Mouse (Mus musculus): ENCODE measurements around the gene P4ha1. TPM values are rescaled to one million over a fixed set of nuclear protein-coding genes. Genes with fewer than 3 reads are reported as not detected.

P4ha1 gene
- polyA plus RNA-seq, 2 experiments, result 5.1 to 9.3 TPM

DNA sequence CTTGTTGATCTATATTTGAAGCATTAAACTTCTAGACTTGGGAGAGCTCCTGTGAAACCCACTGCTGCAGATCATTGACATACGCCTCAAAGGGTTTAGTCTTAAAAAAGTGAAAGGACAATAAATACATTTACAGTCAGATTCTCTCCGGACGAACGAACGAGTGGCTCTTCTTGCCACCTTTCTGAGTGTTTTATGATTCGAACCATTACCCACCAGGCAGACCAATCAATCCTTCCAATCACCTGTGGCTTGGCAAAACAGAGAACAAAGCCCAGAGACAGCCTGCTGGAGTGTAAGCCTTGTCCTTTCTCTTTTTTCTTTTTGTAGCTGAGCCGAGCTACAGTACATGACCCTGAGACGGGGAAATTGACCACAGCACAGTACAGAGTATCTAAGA is 31.9 kb downstream of the P4ha1 start:
- Histone ChIP-seq H3K27me3 (ENCODE audit: control insufficient read depth, insufficient read depth, low read length) (no peaks in the 10 kb centered on the region), H3K4me2 (ENCODE audit: low read depth) (no peak overlapping the region), H3K36me3 (replicated peaks; ENCODE audit: control insufficient read depth, insufficient read depth, low read depth) (peaks cover 28% of the 10 kb centered on the region), H3K9ac (replicated peaks) (no peak overlapping the region), H3K4me3 (ENCODE audit: insufficient read depth in 1 of 2, low read depth in 2 of 2, low read length in 2 of 2) (no peak overlapping the region), H3K9me3 (ENCODE audit: control insufficient read depth, low read length) (no peaks in the 10 kb centered on the region), H3K27ac (no peak overlapping the region), H3K4me1 (replicated peaks; ENCODE audit: control insufficient read depth in 2 of 2, insufficient read depth in 2 of 2, low read length in 1 of 2) (peaks cover 0 to 2% of the 10 kb centered on the region in 2 experiments; a peak in 3 of 4 replicates)
- 79% methylated on average over 8 of the region's 8 CpGs for WGBS (ENCODE audit: insufficient replicate concordance)
- TF ChIP-seq EP300 (IDR thresholded peaks at IDR 0.05; ENCODE audit: low read depth) (no peak), CTCF (IDR thresholded peaks at IDR 0.05; ENCODE audit: low read depth) (no peak)
- DNase-seq (ENCODE audit: low read depth in 3 of 3, low spot score in 3 of 3), result no peak
- ATAC-seq (ENCODE audit: insufficient read depth), result no peak

DNA sequence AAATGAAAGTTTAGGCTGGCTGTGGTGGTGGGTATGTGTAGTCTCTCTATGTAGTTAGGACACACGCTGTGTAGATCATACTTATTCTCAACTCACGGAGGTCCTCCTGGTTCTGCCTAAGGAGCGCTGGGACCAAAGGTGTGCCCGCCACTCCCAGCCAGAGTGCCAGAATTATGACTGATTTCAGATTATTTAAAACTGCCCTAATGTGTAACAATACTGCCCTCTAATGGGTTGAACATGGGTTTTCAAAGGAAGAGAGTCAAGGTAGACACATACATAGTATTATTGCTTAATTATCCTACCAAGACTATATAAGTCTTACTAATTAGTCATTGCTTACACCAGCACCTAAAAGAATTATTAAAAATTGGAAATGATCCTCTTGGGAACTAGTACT is 35.6 kb downstream of the P4ha1 start:
- DNase-seq (ENCODE audit: low read depth in 3 of 3, low spot score in 3 of 3), result no peak
- no peaks in the 10 kb centered on the region for H3K9me3 ChIP-seq (ENCODE audit: control insufficient read depth, low read length)
- no peak overlapping the region for H3K27ac ChIP-seq
- peaks cover 4 to 6% of the 10 kb centered on the region in 2 experiments; a peak in 3 of 4 replicates for H3K4me1 ChIP-seq (replicated peaks; ENCODE audit: control insufficient read depth in 2 of 2, insufficient read depth in 2 of 2, low read length in 1 of 2)
- no peaks in the 10 kb centered on the region for H3K27me3 ChIP-seq (ENCODE audit: control insufficient read depth, insufficient read depth, low read length)
- H3K9ac ChIP-seq (replicated peaks), result no peak overlapping the region
- TF ChIP-seq EP300 (IDR thresholded peaks at IDR 0.05; ENCODE audit: low read depth) (no peak), CTCF (IDR thresholded peaks at IDR 0.05; ENCODE audit: low read depth) (peak; percentile 50)
- no peak for ATAC-seq (ENCODE audit: insufficient read depth)
- 82% methylated on average over 4 of the region's 4 CpGs for WGBS (ENCODE audit: insufficient replicate concordance)
- H3K4me3 ChIP-seq (ENCODE audit: insufficient read depth in 1 of 2, low read depth in 2 of 2, low read length in 2 of 2), result no peak overlapping the region
- no peak overlapping the region for H3K4me2 ChIP-seq (ENCODE audit: low read depth)
- peaks cover 12% of the 10 kb centered on the region for H3K36me3 ChIP-seq (replicated peaks; ENCODE audit: control insufficient read depth, insufficient read depth, low read depth)

DNA sequence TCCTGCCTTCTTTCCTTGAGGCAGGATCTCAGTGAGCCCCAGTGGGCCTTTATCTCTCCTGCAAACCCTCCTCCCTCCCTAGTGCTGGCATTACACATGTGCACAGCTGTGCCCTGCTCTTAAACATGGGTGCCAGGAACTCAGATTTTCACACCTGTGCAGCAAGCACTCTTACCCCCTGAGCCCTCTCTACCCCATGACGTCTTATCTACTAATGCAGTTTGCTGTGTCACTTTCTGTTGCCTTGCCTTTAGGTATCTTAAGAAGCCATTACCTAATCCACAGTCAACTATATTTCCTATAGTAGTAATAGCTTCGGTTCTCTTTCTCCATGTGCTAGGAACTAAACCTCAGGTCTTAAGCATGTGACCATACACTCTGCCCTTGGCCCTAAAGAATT is 40.1 kb downstream of the P4ha1 start:
- no peak for DNase-seq (ENCODE audit: low read depth in 3 of 3, low spot score in 3 of 3)
- WGBS (ENCODE audit: insufficient replicate concordance), result 32% methylated on average over 2 of the region's 2 CpGs
- TF ChIP-seq CTCF (IDR thresholded peaks at IDR 0.05; ENCODE audit: low read depth), result no peak
- 0 out of 2 replicates have a peak, but pooled peaks have one; percentile 20 for TF ChIP-seq EP300 (IDR thresholded peaks at IDR 0.05; ENCODE audit: low read depth)
- Histone ChIP-seq H3K36me3 (replicated peaks; ENCODE audit: control insufficient read depth, insufficient read depth, low read depth) (peaks cover 7% of the 10 kb centered on the region), H3K9me3 (ENCODE audit: control insufficient read depth, low read length) (no peaks in the 10 kb centered on the region), H3K4me1 (replicated peaks; ENCODE audit: control insufficient read depth in 2 of 2, insufficient read depth in 2 of 2, low read length in 1 of 2) (peaks cover 6 to 8% of the 10 kb centered on the region in 2 experiments), H3K27ac (no peak overlapping the region), H3K4me2 (ENCODE audit: low read depth) (no peak overlapping the region), H3K27me3 (ENCODE audit: control insufficient read depth, insufficient read depth, low read length) (no peaks in the 10 kb centered on the region), H3K9ac (replicated peaks) (no peak overlapping the region), H3K4me3 (ENCODE audit: insufficient read depth in 1 of 2, low read depth in 2 of 2, low read length in 2 of 2) (no peak overlapping the region)
- ATAC-seq (ENCODE audit: insufficient read depth), result peak; percentile 31; the same call in 1 of the 2 replicates

DNA sequence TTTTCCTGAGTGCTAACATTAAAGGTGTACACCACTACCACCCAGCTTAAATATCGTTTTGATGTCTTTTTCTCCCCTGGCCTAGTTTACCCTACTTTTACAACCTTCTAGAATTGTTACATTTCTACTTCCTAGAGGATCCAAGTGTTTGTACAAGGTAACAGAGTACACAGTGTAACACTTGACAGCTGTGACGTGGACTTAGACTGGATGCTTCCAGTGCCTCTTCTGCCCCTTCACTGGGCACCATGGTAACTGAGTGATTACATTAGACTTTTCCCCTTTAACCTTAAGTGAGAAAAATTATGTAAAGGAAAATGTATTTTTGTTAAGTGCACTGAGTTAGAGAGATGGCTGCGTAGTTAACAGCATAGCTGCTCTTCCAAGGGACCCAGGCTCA is 41.5 kb downstream of the P4ha1 start:
- Histone ChIP-seq H3K27ac (no peak overlapping the region), H3K27me3 (ENCODE audit: control insufficient read depth, insufficient read depth, low read length) (no peaks in the 10 kb centered on the region), H3K36me3 (replicated peaks; ENCODE audit: control insufficient read depth, insufficient read depth, low read depth) (peaks cover 9% of the 10 kb centered on the region), H3K4me1 (replicated peaks; ENCODE audit: control insufficient read depth in 2 of 2, insufficient read depth in 2 of 2, low read length in 1 of 2) (peaks cover 6 to 8% of the 10 kb centered on the region in 2 experiments), H3K9ac (replicated peaks) (no peak overlapping the region), H3K9me3 (ENCODE audit: control insufficient read depth, low read length) (no peaks in the 10 kb centered on the region), H3K4me2 (ENCODE audit: low read depth) (no peak overlapping the region), H3K4me3 (ENCODE audit: insufficient read depth in 1 of 2, low read depth in 2 of 2, low read length in 2 of 2) (no peak overlapping the region)
- DNase-seq (ENCODE audit: low read depth in 3 of 3, low spot score in 3 of 3), result no peak
- no peak for ATAC-seq (ENCODE audit: insufficient read depth)
- no peak for TF ChIP-seq CTCF (IDR thresholded peaks at IDR 0.05; ENCODE audit: low read depth)
- TF ChIP-seq EP300 (IDR thresholded peaks at IDR 0.05; ENCODE audit: low read depth), result no peak
- WGBS (ENCODE audit: insufficient replicate concordance), result 80% methylated on average over 3 of the region's 3 CpGs

DNA sequence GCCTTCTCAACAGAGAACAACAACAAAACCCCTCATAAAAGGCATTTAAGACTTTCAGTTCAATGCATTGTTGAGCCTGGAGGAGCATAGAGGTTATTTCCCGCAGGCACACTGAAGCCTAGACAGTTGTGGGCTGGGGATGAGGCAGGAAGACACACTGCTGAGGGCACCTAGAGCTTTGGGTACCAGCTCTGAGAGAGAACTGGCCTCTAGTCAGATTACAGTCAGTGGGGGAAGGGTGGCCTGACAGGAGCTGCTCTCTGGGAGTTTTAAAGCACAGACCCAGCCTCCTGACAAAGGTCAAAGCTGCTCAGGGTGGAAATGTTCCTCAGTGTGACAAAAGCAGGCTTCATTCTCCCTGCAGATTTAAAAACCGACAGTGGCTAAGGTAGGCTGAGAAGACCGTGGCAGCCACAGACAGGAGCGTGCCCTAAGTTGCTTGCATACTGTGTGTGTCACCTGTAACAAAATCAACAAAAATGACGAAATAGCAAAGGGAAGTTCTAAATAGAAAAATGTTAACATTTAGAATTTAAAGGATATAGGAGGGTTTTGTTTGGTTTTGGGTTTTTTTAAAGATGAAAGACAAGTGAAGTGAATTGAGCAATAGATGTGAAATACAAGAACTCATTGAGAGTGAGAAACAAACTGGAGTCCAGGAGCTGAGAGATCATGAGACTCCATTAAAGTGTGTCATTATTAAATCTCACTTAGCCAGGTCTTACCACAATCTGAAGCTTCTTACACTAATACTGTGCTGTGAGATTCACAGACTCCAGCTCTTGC is 42.9 kb downstream of the P4ha1 start:
- no peak overlapping the region for H3K4me2 ChIP-seq (ENCODE audit: low read depth)
- peaks cover 15% of the 10 kb centered on the region for H3K36me3 ChIP-seq (replicated peaks; ENCODE audit: control insufficient read depth, insufficient read depth, low read depth)
- DNase-seq (ENCODE audit: low read depth in 3 of 3, low spot score in 3 of 3) (no peak), ATAC-seq (ENCODE audit: insufficient read depth) (0 out of 2 replicates have a peak, but pooled peaks have one; percentile 35)
- 70% methylated on average over 5 of the region's 5 CpGs for whole genome bisulfite sequencing (ENCODE audit: insufficient replicate concordance)
- TF ChIP-seq EP300 (IDR thresholded peaks at IDR 0.05; ENCODE audit: low read depth) (no peak), CTCF (IDR thresholded peaks at IDR 0.05; ENCODE audit: low read depth) (no peak)
- no peaks in the 10 kb centered on the region for H3K27me3 ChIP-seq (ENCODE audit: control insufficient read depth, insufficient read depth, low read length)
- peaks cover 6 to 8% of the 10 kb centered on the region in 2 experiments for H3K4me1 ChIP-seq (replicated peaks; ENCODE audit: control insufficient read depth in 2 of 2, insufficient read depth in 2 of 2, low read length in 1 of 2)
- H3K27ac ChIP-seq, result no peak overlapping the region
- no peak overlapping the region for H3K4me3 ChIP-seq (ENCODE audit: insufficient read depth in 1 of 2, low read depth in 2 of 2, low read length in 2 of 2)
- no peaks in the 10 kb centered on the region for H3K9me3 ChIP-seq (ENCODE audit: control insufficient read depth, low read length)
- no peak overlapping the region for H3K9ac ChIP-seq (replicated peaks)

Data from liver, embryonic 14.5 days (tissue).